Mouse (Mus musculus) liver, embryonic 13.5 days (tissue): Measurements from ENCODE around the gene Mmd2. TPM values are rescaled to one million over a fixed set of nuclear protein-coding genes. Genes with fewer than 3 reads are reported as not detected.

Source experiments
- ATAC-seq: fragments of 200-750 bp; cut with Nextera tagmentation; 2 replicates; pipeline ENCODE4 v1.8.0; 2017; ENCODE audit warnings: low read depth, mild to moderate bottlenecking, moderate number of reproducible peaks, moderate library complexity
- DNase-seq: peaks from one replicate; pipeline ENCODE4 v3.0.0; 2022
- H3K27ac ChIP-seq: fragments of 300-500 bp; sonication (generic); 2 replicates; pipeline ENCODE4 v1.5.1; 2015; ENCODE audit warnings: moderate library complexity, mild to moderate bottlenecking, inconsistent platforms
- H3K27me3 ChIP-seq: fragments of 300-500 bp; sonication (generic); 2 replicates; pipeline ENCODE4 v1.6.1; 2015; ENCODE audit warnings: mild to moderate bottlenecking, inconsistent platforms
- H3K36me3 ChIP-seq: fragments of 300-500 bp; sonication (generic); 2 replicates; pipeline ENCODE4 v1.6.1; 2015; ENCODE audit warnings: mild to moderate bottlenecking, inconsistent platforms
- H3K4me1 ChIP-seq: fragments of 300-500 bp; sonication (generic); replicated peaks from 2 replicates; pipeline ENCODE4 v1.6.1; 2015; ENCODE audit warnings: inconsistent platforms
- H3K4me2 ChIP-seq: fragments of 300-500 bp; sonication (generic); 2 replicates; pipeline ENCODE4 v1.6.1; 2015; ENCODE audit warnings: inconsistent platforms, mild to moderate bottlenecking, moderate library complexity
- H3K4me3 ChIP-seq: fragments of 300-500 bp; sonication (generic); replicated peaks from 2 replicates; pipeline ENCODE4 v1.5.1; 2015; ENCODE audit warnings: mild to moderate bottlenecking, inconsistent platforms
- H3K9ac ChIP-seq: fragments of 300-500 bp; sonication (generic); 2 replicates; pipeline ENCODE4 v1.6.1; 2015; ENCODE audit warnings: mild to moderate bottlenecking, inconsistent platforms
- H3K9me3 ChIP-seq: fragments of 300-500 bp; sonication (generic); replicated peaks from 2 replicates; pipeline ENCODE4 v1.6.1; 2016; ENCODE audit warnings: inconsistent platforms
- WGBS: fragments of 180-500 bp; shearing (Covaris S2); methylation state at CpG from one replicate; pipeline ENCODE4 v1.1.7; 2015; ENCODE audit not compliant: insufficient replicate concordance; 5-methylcytosine and 5-hydroxymethylcytosine counted together
- polyA plus RNA-seq: library from polyadenylated mRNA; unstranded; fragments of >200 nt; fragmentation: Nextera tagmentation; extraction: Ambion mirVana; gene quantifications from 2 replicates; pipeline ENCODE4 v1.2.1, GENCODE M21; 2015

Mmd2 gene
- polyA plus RNA-seq, 1 experiment from 2014 or later = 16.9 TPM

GRCm38 (mm10) chr5:142564606-142565005 is 44.0 kb downstream of the Mmd2 start:
- Histone ChIP-seq H3K4me2 (no peak overlapping the region), H3K27me3 (no peaks in the 10 kb centered on the region), H3K9ac (no peak overlapping the region), H3K27ac (no peak overlapping the region), H3K9me3 (no peaks in the 10 kb centered on the region), H3K4me1 (no peaks in the 10 kb centered on the region), H3K4me3 (no peak overlapping the region), H3K36me3 (peaks cover 29% of the 10 kb centered on the region)
- DNase-seq (no peak), ATAC-seq (no peak)
- WGBS = 67% methylated on average over 1 of the region's 1 CpGs

GRCm38 (mm10) chr5:142560261-142560660 is 48.3 kb downstream of the Mmd2 start:
- Histone ChIP-seq H3K4me1 (no peaks in the 10 kb centered on the region), H3K27ac (no peak overlapping the region), H3K9ac (no peak overlapping the region), H3K36me3 (no peaks in the 10 kb centered on the region), H3K4me3 (no peak overlapping the region), H3K27me3 (no peaks in the 10 kb centered on the region), H3K9me3 (no peaks in the 10 kb centered on the region), H3K4me2 (no peak overlapping the region)
- no peak for DNase-seq
- 40% methylated on average over 7 of the region's 7 CpGs for WGBS
- no peak for ATAC-seq

- no peaks in the 10 kb centered on the region for H3K4me1 ChIP-seq
- 22% methylated on average over 18 of the region's 21 CpGs for WGBS
- H3K9me3 ChIP-seq = no peaks in the 10 kb centered on the region
- H3K4me2 ChIP-seq = no peak overlapping the region
- no peak overlapping the region for H3K4me3 ChIP-seq
- H3K36me3 ChIP-seq = no peaks in the 10 kb centered on the region
- no peaks in the 10 kb centered on the region for H3K27me3 ChIP-seq
- H3K27ac ChIP-seq = no peak overlapping the region
- peak; percentile 67 for DNase-seq
- no peak overlapping the region for H3K9ac ChIP-seq
- peak; percentile 68 for ATAC-seq
Measured at GRCm38 (mm10) chr5:142557397-142558067, 51.1 kb downstream of the Mmd2 start.

- ATAC-seq (no peak), DNase-seq (no peak)
- Histone ChIP-seq H3K36me3 (no peaks in the 10 kb centered on the region), H3K27me3 (no peaks in the 10 kb centered on the region), H3K27ac (no peak overlapping the region), H3K4me1 (no peaks in the 10 kb centered on the region), H3K4me2 (no peak overlapping the region), H3K9ac (no peak overlapping the region), H3K4me3 (no peak overlapping the region), H3K9me3 (no peaks in the 10 kb centered on the region)
- WGBS = 82% methylated on average over 4 of the region's 4 CpGs
Measured at GRCm38 (mm10) chr5:142556721-142557120, 51.9 kb downstream of the Mmd2 start.

- peaks cover 5% of the 10 kb centered on the region for H3K27me3 ChIP-seq
- DNase-seq (no peak), ATAC-seq (no peak)
- 54% methylated on average over 5 of the region's 5 CpGs for whole genome bisulfite sequencing
- H3K36me3 ChIP-seq = no peaks in the 10 kb centered on the region
- no peak overlapping the region for H3K27ac ChIP-seq
- H3K9ac ChIP-seq = no peak overlapping the region
- peaks cover 5% of the 10 kb centered on the region for H3K4me1 ChIP-seq
- peaks cover 4% of the 10 kb centered on the region; the same call in 1 of the 2 replicates for H3K9me3 ChIP-seq
- no peak overlapping the region for H3K4me3 ChIP-seq
- H3K4me2 ChIP-seq = no peak overlapping the region
Measured at GRCm38 (mm10) chr5:142555866-142556265, 52.7 kb downstream of the Mmd2 start.

GRCm38 (mm10) chr5:142550706-142551652 is 57.6 kb downstream of the Mmd2 start, which contains the start of gene Radil:
Gene Radil (minus strand): TSS chr5:142551098.
- peaks cover 4% of the 10 kb centered on the region; the same call in 1 of the 2 replicates for H3K9me3 ChIP-seq
- WGBS = 3% methylated on average over 78 of the region's 80 CpGs
- ATAC-seq (peak; percentile 85), DNase-seq (peak; percentile 88)
- peak within 1 kb of the TSS; percentile 49 for H3K9ac ChIP-seq
- H3K36me3 ChIP-seq = no peaks in the 10 kb centered on the region
- peaks cover 14% of the 10 kb centered on the region for H3K4me1 ChIP-seq
- H3K27me3 ChIP-seq = peaks cover 40% of the 10 kb centered on the region
- H3K4me3 ChIP-seq = peak within 1 kb of the TSS; percentile 58
- H3K27ac ChIP-seq = no peak within 1 kb of the TSS
- H3K4me2 ChIP-seq = peak within 1 kb of the TSS; percentile 81

GRCm38 (mm10) chr5:142549961-142550705 is 58.5 kb downstream of the Mmd2 start:
- Histone ChIP-seq H3K9me3 (peaks cover 4% of the 10 kb centered on the region; the same call in 1 of the 2 replicates), H3K4me1 (peaks cover 14% of the 10 kb centered on the region), H3K4me2 (peak overlapping the region; percentile 81), H3K27me3 (peaks cover 40% of the 10 kb centered on the region), H3K4me3 (peak overlapping the region; percentile 58), H3K36me3 (no peaks in the 10 kb centered on the region), H3K27ac (no peak overlapping the region), H3K9ac (peak overlapping the region; percentile 49; the same call in 1 of the 2 replicates)
- WGBS = 12% methylated on average over 31 of the region's 31 CpGs
- DNase-seq (peak; percentile 3), ATAC-seq (no peak)

- no peak for DNase-seq
- Histone ChIP-seq H3K27ac (no peak overlapping the region), H3K9ac (no peak overlapping the region), H3K4me1 (peaks cover 14% of the 10 kb centered on the region), H3K36me3 (no peaks in the 10 kb centered on the region), H3K4me2 (no peak overlapping the region), H3K27me3 (peaks cover 43% of the 10 kb centered on the region), H3K4me3 (no peak overlapping the region), H3K9me3 (peaks cover 4% of the 10 kb centered on the region; the same call in 1 of the 2 replicates)
- 58% methylated on average over 9 of the region's 9 CpGs for WGBS
- no peak for ATAC-seq
Measured at GRCm38 (mm10) chr5:142549441-142549840, 59.2 kb downstream of the Mmd2 start.

- H3K4me3 ChIP-seq = no peak overlapping the region
- no peak for DNase-seq
- no peak overlapping the region for H3K9ac ChIP-seq
- 44% methylated on average over 3 of the region's 3 CpGs for WGBS
- no peaks in the 10 kb centered on the region for H3K36me3 ChIP-seq
- no peak for ATAC-seq
- no peak overlapping the region for H3K27ac ChIP-seq
- H3K4me1 ChIP-seq = peaks cover 14% of the 10 kb centered on the region
- H3K27me3 ChIP-seq = peaks cover 43% of the 10 kb centered on the region
- no peak overlapping the region for H3K4me2 ChIP-seq
- peaks cover 4% of the 10 kb centered on the region; the same call in 1 of the 2 replicates for H3K9me3 ChIP-seq
Measured at GRCm38 (mm10) chr5:142547066-142547465, 61.5 kb downstream of the Mmd2 start.

- Histone ChIP-seq H3K27me3 (peaks cover 43% of the 10 kb centered on the region), H3K9ac (no peak overlapping the region), H3K36me3 (no peaks in the 10 kb centered on the region), H3K9me3 (peaks cover 4% of the 10 kb centered on the region; the same call in 1 of the 2 replicates), H3K27ac (no peak overlapping the region), H3K4me3 (no peak overlapping the region), H3K4me1 (peaks cover 14% of the 10 kb centered on the region), H3K4me2 (no peak overlapping the region)
- 30% methylated on average over 5 of the region's 5 CpGs for WGBS
- no peak for ATAC-seq
- DNase-seq = no peak
Measured at GRCm38 (mm10) chr5:142546344-142546743, 62.3 kb downstream of the Mmd2 start.
